Mouse (Mus musculus) layer of hippocampus, adult 9-11 months (tissue): ENCODE data around the gene Olfr741.

Source experiments
- DNase-seq: peaks from one replicate; pipeline ENCODE4 v3.0.0; 2022

The Olfr741 gene

GRCm38 (mm10) chr14:50472438-50472837, at the start of gene Olfr741:
Gene Olfr741 (plus strand): TSS chr14:50472738.
- DNase-seq = no peak

- DNase-seq = no peak
Observed at GRCm38 (mm10) chr14:50445245-50445644, 27.3 kb upstream of the Olfr741 start, which contains the start of gene Olfr740. Gene Olfr740 (plus strand): TSS chr14:50445545.

DNA sequence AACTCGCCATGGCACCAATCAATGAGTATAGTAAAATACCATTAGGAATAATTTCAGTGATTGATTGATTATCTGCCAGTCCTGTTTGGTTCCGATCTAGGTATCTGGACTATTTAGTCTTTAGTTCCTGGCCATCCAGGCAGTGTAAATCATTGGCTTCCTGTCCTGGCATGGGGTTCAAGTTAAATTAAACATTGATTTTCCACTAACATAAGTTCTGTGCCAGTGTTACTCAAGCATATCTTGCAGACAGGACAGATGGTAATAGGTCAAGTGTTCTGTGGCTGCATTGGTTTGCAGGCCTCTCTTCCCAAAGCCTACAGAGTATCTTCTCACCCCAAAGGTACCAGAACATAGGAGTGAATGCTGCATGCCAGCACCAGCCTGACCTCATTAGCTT, 5.9 kb downstream of the Olfr741 start:
- DNase-seq = no peak

GRCm38 (mm10) chr14:50503300-50503699, 30.8 kb downstream of the Olfr741 start, which contains the start of gene Olfr742:
Gene Olfr742 (plus strand): TSS chr14:50503600.
- no peak for DNase-seq

GRCm38 (mm10) chr14:50521539-50521938, 49.0 kb downstream of the Olfr741 start, which contains the start of gene Olfr743:
Gene Olfr743 (plus strand): TSS chr14:50521839.
- DNase-seq = no peak
